Mouse (Mus musculus) brain, embryonic 14.5 days (tissue): ENCODE results near the gene Dab2ip.

Source experiments
- CTCF ChIP-seq: fragments of 200-500 bp; IDR thresholded peaks from 2 replicates; pipeline ENCODE4 v1.5.1; 2012; ENCODE audit warnings: inconsistent platforms, mild to moderate bottlenecking, moderate library complexity, borderline replicate concordance; ENCODE audit not compliant: insufficient read depth, insufficient read length; ENCODE audit errors: extremely low read depth
- POLR2A ChIP-seq: fragments of 200-500 bp; IDR thresholded peaks from 2 replicates; pipeline ENCODE4 v1.6.1; 2012; ENCODE audit warnings: mild to moderate bottlenecking, inconsistent platforms, borderline replicate concordance; ENCODE audit not compliant: poor library complexity, insufficient read depth, insufficient read length, severe bottlenecking; ENCODE audit errors: extremely low read depth

GRCm38 (mm10) chr2:35593889-35594288, 35.8 kb downstream of the Dab2ip start:
- TF ChIP-seq CTCF (no peak), POLR2A (no peak)
